Mouse (Mus musculus): ENCODE measurements around the gene Kcnd1. TPM values are rescaled to one million over a fixed set of nuclear protein-coding genes. Genes with fewer than 3 reads are reported as not detected.
"Not testable (repeated sequence)": the region's sequence is repeated elsewhere in the genome, so short reads cannot be mapped to it uniquely, and the experiment has no call there.

Kcnd1 gene
- total RNA-seq (2021) = 1 to 10 TPM; 1.3 to 1.5 TPM
- long read RNA-seq, experiment 1, partial matches to known transcripts = 0 of 2 reads
- long read RNA-seq, experiment 1, other reads (novel, unspliced or antisense) = 2 of 2 reads
- long read RNA-seq, experiment 2, partial matches to known transcripts = 0 of 1 reads
- long read RNA-seq, experiment 2, other reads (novel, unspliced or antisense) = 1 of 1 reads

GRCm38 (mm10) chrX:7821865-7822779 lies at the start of gene Kcnd1:
Kcnd1 (plus strand) TSS chrX:7822289.
- DNase-seq (ENCODE audit: low spot score in 2 of 2) = peak in 1 of 2 experiments; percentile 19

GRCm38 (mm10) chrX:7772766-7773165 lies 49.3 kb upstream of the Kcnd1 start:
- no peak for DNase-seq (ENCODE audit: low spot score in 2 of 2)

- DNase-seq (ENCODE audit: low spot score in 2 of 2) = no peak
These were observed 46.4 kb upstream of the Kcnd1 start for GRCm38 (mm10) chrX:7775501-7776205.

GRCm38 (mm10) chrX:7776329-7777082 lies 45.6 kb upstream of the Kcnd1 start:
- peak in 1 of 2 experiments; percentile 47 for DNase-seq (ENCODE audit: low spot score in 2 of 2)

GRCm38 (mm10) chrX:7778450-7779244 lies 43.4 kb upstream of the Kcnd1 start:
- no peak for DNase-seq (ENCODE audit: low spot score in 2 of 2)

- DNase-seq (ENCODE audit: low spot score in 2 of 2) = no peak
These were observed 42.8 kb upstream of the Kcnd1 start for GRCm38 (mm10) chrX:7779294-7779693.

- DNase-seq (ENCODE audit: low spot score in 2 of 2) = no peak
These were observed 39.4 kb upstream of the Kcnd1 start for GRCm38 (mm10) chrX:7782603-7783092.

GRCm38 (mm10) chrX:7789542-7790136 lies 32.5 kb upstream of the Kcnd1 start, which contains the start of gene Gripap1:
Gripap1 (plus strand) TSS chrX:7789765.
- DNase-seq (ENCODE audit: low spot score in 2 of 2) = peak in 1 of 2 experiments; percentile 62

GRCm38 (mm10) chrX:7790309-7790708 lies 31.8 kb upstream of the Kcnd1 start:
- no peak for DNase-seq (ENCODE audit: low spot score in 2 of 2)

- no peak for DNase-seq (ENCODE audit: low spot score in 2 of 2)
These were observed 28.7 kb upstream of the Kcnd1 start for GRCm38 (mm10) chrX:7793361-7793760.

GRCm38 (mm10) chrX:7795016-7795415 lies 27.1 kb upstream of the Kcnd1 start:
- DNase-seq (ENCODE audit: low spot score in 2 of 2) = peak in 1 of 2 experiments; percentile 23

- no peak for DNase-seq (ENCODE audit: low spot score in 2 of 2)
These were observed 24.8 kb upstream of the Kcnd1 start for GRCm38 (mm10) chrX:7797327-7797726.

GRCm38 (mm10) chrX:7802157-7802556 lies 19.9 kb upstream of the Kcnd1 start:
- not testable (repeated sequence) for DNase-seq (ENCODE audit: low spot score in 2 of 2)

- DNase-seq (ENCODE audit: low spot score in 2 of 2) = peak in 1 of 2 experiments; percentile 12
These were observed 7.1 kb upstream of the Kcnd1 start for GRCm38 (mm10) chrX:7815016-7815415.

- no peak for DNase-seq (ENCODE audit: low spot score in 2 of 2)
These were observed 15.1 kb downstream of the Kcnd1 start for GRCm38 (mm10) chrX:7837146-7837545.

- no peak for DNase-seq (ENCODE audit: low spot score in 2 of 2)
These were observed 18.7 kb downstream of the Kcnd1 start for GRCm38 (mm10) chrX:7840842-7841162.

- DNase-seq (ENCODE audit: low spot score in 2 of 2) = peak; percentile 80 to 90
These were observed 19.4 kb downstream of the Kcnd1 start, which contains the start of gene Otud5 for GRCm38 (mm10) chrX:7841163-7842162. Otud5 (plus strand) TSS chrX:7841364.

GRCm38 (mm10) chrX:7842318-7842717 lies 20.2 kb downstream of the Kcnd1 start:
- no peak for DNase-seq (ENCODE audit: low spot score in 2 of 2)
